8 mouse cellular contexts compared by ENCODE assay signal in the genomic region with DNA sequence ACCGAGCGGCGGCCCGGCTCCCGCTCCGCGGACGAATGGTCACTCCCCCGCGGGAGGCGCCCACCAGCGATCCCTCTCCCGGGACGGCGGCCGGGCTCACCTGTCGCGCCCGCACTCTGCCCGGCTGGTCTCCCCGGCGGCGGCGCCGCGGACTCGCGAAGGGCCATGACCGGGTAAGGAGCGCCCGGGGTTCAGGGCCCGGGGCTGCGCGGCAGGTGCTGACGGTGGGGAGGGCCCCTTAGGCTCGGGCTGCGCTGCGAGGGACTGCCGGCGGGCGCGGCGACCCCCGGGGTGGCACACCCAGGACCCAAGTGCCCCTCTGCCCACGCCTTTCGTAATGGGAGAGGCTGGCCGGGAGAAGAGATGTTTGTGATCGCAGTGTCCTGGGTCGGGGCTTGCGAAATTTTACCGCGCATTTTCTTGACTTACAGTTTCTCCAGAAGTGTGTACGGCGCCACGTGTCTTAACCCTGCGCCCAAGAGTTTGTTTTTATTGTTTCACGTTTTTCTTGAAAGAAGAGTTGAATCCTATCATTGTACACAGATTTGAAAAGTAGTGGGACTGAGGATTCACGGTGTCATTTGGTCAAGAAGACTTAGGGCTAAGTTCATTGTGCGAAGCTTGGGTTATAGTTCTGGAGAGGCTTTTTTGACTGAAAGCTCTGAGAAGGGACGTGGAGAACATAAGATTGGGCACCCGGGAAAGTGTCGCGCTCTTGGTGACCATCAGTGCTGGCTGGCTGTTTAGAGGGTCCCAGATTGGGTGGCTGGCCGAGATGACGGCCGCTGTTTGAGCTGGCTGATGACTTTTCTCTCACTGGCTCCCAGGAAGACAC. TPM values are rescaled to one million over a fixed set of nuclear protein-coding genes. Genes with fewer than 3 reads are reported as not detected.
DNase-seq lines count a peak whose midpoint lies in the region; ATAC-seq and TF ChIP-seq lines count a peak whose summit lies in the region.

No protein-coding gene starts in this region.

- peak overlapping the region; percentile 93 for H3K4me3 ChIP-seq in testis, adult 2 months (ENCODE audit: control insufficient read depth, low read depth, low read length)
- H3K4me3 ChIP-seq in forebrain, embryonic 13.5 days, result peak overlapping the region; percentile 95

- peak overlapping the region; percentile 96 for H3K9ac ChIP-seq in forebrain, embryonic 13.5 days

- no peaks in the 10 kb centered on the region for H3K27me3 ChIP-seq in testis, adult 2 months (ENCODE audit: control insufficient read depth, insufficient read depth, low read length)
- no peaks in the 10 kb centered on the region for H3K27me3 ChIP-seq in forebrain, embryonic 13.5 days

- no peaks in the 10 kb centered on the region for H3K9me3 ChIP-seq in forebrain, embryonic 13.5 days (replicated peaks)

- TF ChIP-seq POLR2A in testis, adult 2 months (IDR thresholded peaks at IDR 0.05; ENCODE audit: control insufficient read depth, low read depth, low read length), result no peak

- ATAC-seq in forebrain, embryonic 13.5 days, result peak; percentile 20
- no peak for ATAC-seq in megakaryocyte progenitor cell, adult 5-6 weeks (replicated peaks; ENCODE audit: poor library complexity)

- H3K4me1 ChIP-seq in testis, adult 2 months (ENCODE audit: control insufficient read depth, insufficient read depth, low read length), result peaks cover 8% of the 10 kb centered on the region
- H3K4me1 ChIP-seq in forebrain, embryonic 13.5 days, result peaks cover 23% of the 10 kb centered on the region

- TF ChIP-seq CTCF in testis, adult 2 months (IDR thresholded peaks at IDR 0.05; ENCODE audit: control insufficient read depth, insufficient read depth, insufficient replicate concordance, low read depth, low read length), result no peak

- no peak for DNase-seq in testis, postnatal 10 days (ENCODE audit: low spot score)
- peak; percentile 20 for DNase-seq in brain, adult 2 months (ENCODE audit: low read depth, low spot score)
- DNase-seq in kidney, adult 9 months, result peak; percentile 32
- peak; percentile 61 for DNase-seq in lung, postnatal 36 days
- peak; percentile 22 for DNase-seq in thymus, postnatal 0 days (ENCODE audit: low spot score)

- H3K27ac ChIP-seq in testis, adult 2 months (ENCODE audit: control insufficient read depth, insufficient read depth, low read depth, low read length), result peak overlapping the region; percentile 85
- H3K27ac ChIP-seq in forebrain, embryonic 13.5 days, result peak overlapping the region; percentile 99

- under 1% methylated on average over 57 of the region's 66 CpGs for WGBS in forebrain, embryonic 13.5 days

- H3K4me2 ChIP-seq in forebrain, embryonic 13.5 days, result peak overlapping the region; percentile 69

- no peaks in the 10 kb centered on the region for H3K36me3 ChIP-seq in testis, adult 2 months (ENCODE audit: control insufficient read depth, insufficient read depth, low read length)
- peaks cover 9% of the 10 kb centered on the region for H3K36me3 ChIP-seq in forebrain, embryonic 13.5 days (ENCODE audit: poor library complexity, severe bottlenecking)

RNA-seq across cellular contexts. Expression of gene Usp1, which starts 0.7 kb away (rescaled TPM):
- polyA plus RNA-seq in testis, adult 2 months (2012; rRNA removed), result 66.4 and 142 TPM in 2 replicates
- polyA plus RNA-seq in forebrain, embryonic 13.5 days (2015; fragmentation: Nextera tagmentation; extraction: Ambion mirVana), result 104 and 119 TPM in 2 replicates
- polyA plus RNA-seq in thymus, postnatal 0 days (2015; fragmentation: Nextera tagmentation; extraction: Ambion mirVana), result 143 and 149 TPM in 2 replicates
- 192 and 198 TPM in 2 replicates for total RNA-seq in megakaryocyte progenitor cell, adult 5-6 weeks (2015)
- total RNA-seq in megakaryocyte progenitor cell, adult 5-6 weeks (2017), result 164 and 194 TPM in 2 replicates
